Mouse (Mus musculus): ENCODE data around the gene Kcnd3.

Kcnd3 gene

GRCm38 (mm10) chr3:105457657-105458056, 5.5 kb downstream of the Kcnd3 start:
- no peak for DNase-seq (ENCODE audit: low spot score)

GRCm38 (mm10) chr3:105466538-105466937, 14.4 kb downstream of the Kcnd3 start:
- DNase-seq (ENCODE audit: low spot score), result no peak

GRCm38 (mm10) chr3:105472564-105472963, 20.4 kb downstream of the Kcnd3 start:
- DNase-seq (ENCODE audit: low spot score), result no peak

GRCm38 (mm10) chr3:105476408-105476807, 24.3 kb downstream of the Kcnd3 start:
- no peak for DNase-seq (ENCODE audit: low spot score)

DNA sequence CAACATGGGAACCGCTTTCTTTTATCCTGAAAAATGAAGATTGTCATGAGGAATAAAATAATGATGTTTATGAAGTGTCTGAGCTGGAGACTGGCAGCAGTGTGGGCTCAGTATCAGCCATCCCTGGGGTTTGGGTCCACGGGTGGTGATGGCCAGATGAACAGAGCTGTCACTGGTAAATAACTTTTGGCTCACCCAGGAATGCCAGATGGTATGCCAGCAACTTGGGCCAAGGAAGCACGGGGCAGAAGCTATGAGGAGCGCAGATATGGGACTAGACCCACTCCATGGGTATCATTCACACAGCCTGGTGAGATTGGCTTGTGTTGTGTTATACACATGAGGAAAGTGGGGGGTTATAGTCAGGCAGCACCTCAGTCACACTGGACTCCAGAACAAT, 26.7 kb downstream of the Kcnd3 start:
- no peak for DNase-seq (ENCODE audit: low spot score)

DNA sequence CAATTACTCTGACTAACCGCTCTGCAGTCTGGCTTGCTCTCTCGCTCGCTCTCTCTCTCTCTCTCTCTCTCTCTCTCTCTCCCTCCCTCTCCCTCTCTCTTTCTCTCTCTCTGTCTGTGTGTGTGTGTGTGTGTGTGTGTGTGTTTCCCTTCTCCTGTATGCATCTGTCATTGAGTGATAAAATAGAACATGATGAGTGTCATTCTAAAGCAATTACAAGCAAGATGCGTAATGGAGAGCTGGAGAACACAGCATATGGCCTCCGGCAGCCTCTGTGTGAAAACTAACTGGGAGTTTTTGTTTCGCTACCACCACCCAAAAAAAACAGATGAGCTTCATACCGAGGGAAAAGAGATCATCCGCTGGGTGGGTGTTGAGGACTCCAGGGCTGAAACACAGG, 29.3 kb downstream of the Kcnd3 start:
- no peak for DNase-seq (ENCODE audit: low spot score)

GRCm38 (mm10) chr3:105483651-105484052, 31.5 kb downstream of the Kcnd3 start:
- no peak for DNase-seq (ENCODE audit: low spot score)

- DNase-seq (ENCODE audit: low spot score), result peak; percentile 46
These were observed 35.0 kb downstream of the Kcnd3 start for GRCm38 (mm10) chr3:105487171-105487570.

DNA sequence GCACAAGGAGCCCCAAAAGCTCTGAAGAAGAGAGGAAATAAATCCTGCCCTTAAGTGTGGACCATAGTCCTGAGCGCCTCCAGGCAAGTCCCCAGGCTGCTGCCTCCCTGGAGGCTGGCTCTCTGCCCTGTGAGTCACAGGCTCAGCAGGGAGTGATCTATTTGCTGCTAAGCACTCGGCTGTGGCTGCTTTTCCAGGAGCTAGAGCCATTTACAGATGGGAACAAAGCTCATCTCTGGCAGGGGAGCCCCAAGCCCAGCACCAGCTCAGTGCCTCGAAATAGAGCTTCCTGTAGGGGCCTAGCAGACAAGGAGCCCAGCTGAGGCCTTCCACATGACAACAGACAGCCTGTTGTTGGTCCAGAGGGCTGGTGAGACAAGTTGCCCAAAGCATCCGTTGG, 37.5 kb downstream of the Kcnd3 start:
- peak; percentile 33 for DNase-seq (ENCODE audit: low spot score)

DNA sequence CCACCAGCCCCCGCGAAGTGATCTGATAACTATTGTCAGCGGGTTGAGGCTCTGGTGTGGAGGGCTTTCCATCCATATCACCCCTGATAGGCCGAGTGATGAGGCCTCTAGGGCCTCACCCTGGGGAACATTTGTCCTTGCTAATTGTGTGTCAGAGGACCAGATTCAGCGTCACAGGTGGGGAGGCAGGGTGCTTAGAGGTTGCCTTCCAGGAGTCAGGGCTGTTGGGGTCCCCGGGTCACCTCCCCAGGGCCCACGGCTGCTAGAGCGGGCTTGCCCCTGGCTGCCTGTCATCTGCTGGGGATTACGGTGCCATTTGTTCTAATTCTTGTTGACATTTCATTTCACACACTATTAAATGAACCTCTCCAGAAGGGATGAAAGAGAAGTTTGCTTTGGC, 42.8 kb downstream of the Kcnd3 start:
- no peak for DNase-seq (ENCODE audit: low spot score)

DNA sequence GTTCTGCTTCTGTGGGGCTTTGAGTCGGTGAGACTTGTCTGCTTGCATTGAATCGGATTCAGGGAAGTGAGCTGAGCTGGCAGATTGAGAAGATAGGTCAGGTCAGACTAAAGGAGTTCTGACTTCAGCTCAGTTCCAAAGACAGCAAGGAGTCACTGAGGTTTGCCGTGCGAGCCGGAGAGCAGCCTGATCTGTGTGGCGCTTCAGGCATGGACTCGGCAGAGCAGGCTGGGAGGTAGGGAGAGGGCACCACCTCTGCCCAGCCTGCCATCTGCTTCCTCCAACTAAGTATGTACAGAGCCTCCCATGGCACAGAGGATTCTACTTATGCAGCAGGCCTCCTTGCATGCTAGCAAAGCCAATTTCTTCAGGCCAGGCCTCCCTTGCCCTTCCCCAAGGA, 44.1 kb downstream of the Kcnd3 start:
- no peak for DNase-seq (ENCODE audit: low spot score)

DNA sequence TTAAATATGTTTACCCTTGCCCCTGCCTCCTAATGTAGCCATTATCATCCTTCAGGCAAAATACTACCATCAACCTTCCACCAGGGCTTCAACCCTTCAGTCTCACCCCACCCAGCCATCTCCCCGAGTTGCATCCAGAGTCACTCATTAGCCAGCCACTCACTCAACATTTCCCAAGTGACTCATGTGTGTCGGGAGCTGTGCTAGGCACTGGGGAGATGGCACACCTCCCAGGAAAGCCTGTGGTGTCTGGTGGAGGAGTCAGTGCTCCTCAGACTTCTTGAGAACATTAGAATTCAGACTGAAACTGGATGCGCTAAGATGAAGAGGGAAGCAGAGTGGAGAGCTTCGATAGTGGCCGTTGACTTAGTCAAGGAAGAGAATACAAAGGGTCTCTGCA, 44.8 kb downstream of the Kcnd3 start:
- no peak for DNase-seq (ENCODE audit: low spot score)

DNA sequence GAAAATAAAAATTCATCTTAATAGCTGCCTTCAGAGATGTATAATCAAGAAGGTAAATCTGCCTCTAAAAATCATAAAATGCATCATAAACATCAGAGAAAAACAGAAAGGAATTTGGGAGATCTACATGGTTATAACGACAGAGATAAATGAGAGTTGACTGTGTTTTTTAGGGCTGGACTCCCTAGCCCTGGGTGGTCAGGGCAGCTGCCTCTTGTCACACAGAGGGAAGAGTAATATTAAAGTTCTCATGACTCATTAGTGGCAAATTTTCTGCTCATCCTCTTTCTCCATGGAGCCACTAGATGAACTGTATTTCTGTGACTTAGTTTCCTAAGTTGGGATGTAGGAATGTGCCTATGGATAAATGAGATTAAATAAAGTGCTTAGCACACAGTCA, 48.9 kb downstream of the Kcnd3 start:
- no peak for DNase-seq (ENCODE audit: low spot score)

DNA sequence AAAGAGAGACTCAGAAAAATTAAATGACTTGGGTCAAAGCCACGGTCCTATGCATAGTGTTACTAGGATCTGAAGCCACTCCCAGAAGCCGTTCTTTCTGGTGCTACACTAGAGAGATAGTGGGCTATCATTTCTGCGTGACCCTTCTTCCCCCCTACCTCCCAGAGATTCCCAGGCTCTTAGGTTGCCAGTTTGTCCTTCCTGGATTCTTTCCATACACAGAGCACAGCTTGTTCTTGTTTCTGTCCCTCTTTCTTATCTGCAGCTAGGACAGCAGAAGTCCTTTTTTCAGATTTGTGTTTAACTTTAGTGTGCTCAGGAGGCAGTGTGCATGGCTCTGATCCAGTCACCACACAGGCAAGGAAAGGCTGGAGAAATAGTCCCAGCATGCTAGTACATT, 52.1 kb downstream of the Kcnd3 start:
- DNase-seq (ENCODE audit: low spot score), result no peak

- no peak for DNase-seq (ENCODE audit: low spot score)
These were observed 53.2 kb downstream of the Kcnd3 start for GRCm38 (mm10) chr3:105505161-105505872.

DNA sequence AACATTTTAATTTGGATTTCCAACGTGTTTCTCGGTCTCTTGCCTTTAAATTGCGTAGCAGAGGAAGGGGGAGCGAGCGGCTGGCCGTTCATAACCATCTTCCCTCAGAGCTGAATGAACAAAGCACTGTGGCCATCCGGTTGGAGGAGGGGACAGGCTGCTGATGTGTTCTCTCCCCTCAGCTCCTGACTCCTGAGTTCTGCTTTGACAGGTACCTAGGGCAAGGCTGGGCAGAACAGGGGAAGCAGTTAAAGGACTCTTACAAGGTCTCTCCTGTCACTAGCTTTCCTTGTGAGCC, 53.7 kb downstream of the Kcnd3 start:
- DNase-seq (ENCODE audit: low spot score), result no peak

DNA sequence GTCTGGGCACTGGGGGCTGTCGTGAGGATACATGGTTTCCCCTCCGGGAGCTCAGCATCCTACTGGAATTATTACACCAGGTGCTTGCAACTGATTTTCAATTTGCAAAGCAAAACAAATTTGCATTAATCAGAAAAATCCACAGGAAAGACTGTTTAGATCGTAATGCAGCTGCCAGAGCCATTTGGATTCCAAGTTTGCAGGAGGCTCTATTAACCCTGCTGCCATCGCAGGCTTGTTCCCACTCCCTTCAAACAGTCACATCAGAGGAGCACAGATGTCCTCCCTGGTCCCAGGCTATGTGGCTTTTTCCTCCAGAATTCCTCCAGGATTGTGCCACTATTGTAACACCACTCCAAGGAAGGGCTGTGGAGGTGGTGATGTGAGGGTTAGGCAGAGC, 54.5 kb downstream of the Kcnd3 start:
- no peak for DNase-seq (ENCODE audit: low spot score)

DNA sequence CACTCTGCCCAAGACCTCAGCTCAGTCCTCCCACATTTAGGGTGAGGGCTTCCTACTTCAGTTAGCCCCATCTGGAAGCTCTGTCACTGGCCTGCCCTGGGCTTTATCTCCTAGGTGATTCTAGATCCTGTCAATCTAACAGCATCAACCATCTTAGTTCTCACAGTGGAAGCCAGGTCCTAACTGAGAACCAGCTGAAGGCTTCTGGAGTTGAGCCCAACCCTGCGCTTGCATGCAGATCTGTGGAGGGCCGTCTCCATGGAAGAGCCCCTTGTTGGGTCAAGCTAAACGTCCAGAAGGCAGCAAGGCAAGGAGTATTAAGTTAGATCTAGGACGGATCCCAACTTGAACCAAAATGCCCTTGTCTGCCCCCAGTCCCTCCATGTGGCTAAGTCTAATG, 57.2 kb downstream of the Kcnd3 start:
- no peak for DNase-seq (ENCODE audit: low spot score)

DNA sequence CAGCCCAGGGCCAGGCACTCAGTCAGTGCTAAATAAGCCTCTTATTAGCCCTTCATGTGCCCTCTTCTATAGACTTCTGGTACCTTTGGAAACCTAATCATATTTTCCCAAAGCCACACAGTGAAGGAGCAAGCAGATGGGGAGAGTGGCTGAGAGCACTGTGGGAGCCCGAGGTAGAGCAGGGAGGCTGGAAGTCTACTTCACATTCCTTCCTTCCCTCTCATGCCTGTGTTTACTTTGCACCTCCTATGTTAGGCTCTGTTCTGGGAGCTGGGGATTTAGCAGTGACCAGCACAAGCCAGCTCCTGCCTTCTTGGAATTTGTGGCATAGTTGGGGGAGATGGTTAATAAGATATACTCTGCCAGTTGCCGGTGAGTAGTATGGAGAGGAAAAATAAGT, 59.7 kb downstream of the Kcnd3 start:
- DNase-seq (ENCODE audit: low spot score), result no peak

GRCm38 (mm10) chr3:105514215-105514614, 62.1 kb downstream of the Kcnd3 start:
- DNase-seq (ENCODE audit: low spot score), result no peak

GRCm38 (mm10) chr3:105515035-105515434, 62.9 kb downstream of the Kcnd3 start:
- DNase-seq (ENCODE audit: low spot score), result no peak

DNA sequence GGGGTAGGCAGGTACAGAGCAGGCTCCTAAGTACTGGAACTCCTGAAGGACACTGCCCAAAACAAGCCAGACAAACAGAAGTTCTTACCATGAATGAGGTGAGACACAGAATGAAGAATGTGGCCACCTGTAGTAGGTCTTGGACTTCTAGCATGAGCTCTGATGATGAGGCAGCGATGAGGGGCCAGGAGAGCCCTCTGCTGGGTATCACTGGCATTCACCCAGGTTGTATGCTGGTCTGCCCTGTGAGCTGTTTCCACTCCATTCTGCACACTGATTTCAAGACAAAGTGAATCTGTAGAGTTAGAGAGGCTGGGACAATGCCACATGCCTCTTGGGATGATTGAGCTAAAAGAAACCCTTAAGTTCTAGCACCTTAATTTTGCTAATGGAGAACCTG, 63.5 kb downstream of the Kcnd3 start:
- no peak for DNase-seq (ENCODE audit: low spot score)

DNA sequence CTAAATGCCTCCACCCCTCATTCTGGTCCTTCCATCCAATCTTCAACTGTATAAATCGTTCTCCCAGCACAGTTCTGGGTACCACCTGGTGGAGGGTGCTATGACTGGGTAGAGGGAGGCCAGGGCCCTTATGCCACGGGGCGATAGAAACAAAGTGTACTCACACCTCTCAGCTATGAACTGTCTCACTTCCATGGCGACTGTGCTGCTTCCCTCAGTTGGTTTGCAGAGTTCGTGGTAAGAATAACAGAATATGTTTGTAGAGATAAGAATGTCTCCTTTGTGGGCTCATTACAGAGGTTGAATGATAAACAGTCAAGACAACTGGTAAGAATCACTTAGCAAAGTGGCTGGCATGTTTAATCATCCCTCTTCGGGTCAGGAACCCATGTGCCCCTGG, 68.3 kb downstream of the Kcnd3 start:
- DNase-seq (ENCODE audit: low spot score), result no peak

DNA sequence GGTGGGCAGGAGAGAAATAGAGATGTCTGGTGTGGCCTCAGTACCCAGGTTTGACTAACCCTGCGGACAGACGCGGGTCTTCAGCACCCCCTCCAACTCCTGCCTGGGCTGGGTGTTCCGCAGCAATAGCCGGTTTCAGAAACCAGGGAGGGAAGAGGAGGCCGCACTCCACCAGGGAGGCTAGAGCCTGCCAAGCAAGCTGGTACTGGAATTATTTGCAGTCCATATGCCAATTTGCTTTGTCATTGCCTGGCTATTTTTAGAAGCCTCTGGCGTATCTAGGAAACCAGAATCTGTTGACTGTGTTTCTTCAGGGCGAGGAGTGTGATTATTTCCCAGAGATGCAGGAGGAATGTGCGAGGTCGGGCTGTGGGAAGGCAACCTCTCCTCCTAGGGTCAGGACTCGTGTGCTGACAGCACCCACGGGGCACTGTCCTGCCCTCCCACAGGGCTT, 69.1 kb downstream of the Kcnd3 start:
- peak; percentile 23 for DNase-seq (ENCODE audit: low spot score)

DNA sequence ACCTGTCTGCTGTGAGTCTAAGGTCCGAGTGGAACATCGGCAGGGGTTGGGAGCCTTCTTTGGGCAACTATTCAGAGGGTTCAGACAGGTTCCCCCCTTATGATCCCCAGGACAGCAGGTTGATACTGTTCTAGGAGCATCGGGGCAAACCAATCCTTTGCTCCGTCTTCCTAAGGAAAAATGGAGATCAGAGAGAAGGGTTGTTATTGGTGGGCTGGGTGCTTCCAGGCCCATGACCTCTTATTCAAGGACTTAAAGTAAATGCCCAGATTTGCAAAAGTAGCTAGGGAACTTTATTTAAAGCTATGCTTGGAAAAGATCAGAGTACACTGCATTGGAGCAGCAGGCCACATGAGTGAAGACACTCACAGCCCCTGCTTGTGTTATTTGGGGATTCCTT, 69.5 kb downstream of the Kcnd3 start:
- no peak for DNase-seq (ENCODE audit: low spot score)

All from ovary, postnatal 36 days (tissue).